Mouse (Mus musculus) liver, postnatal 0 days (tissue): ENCODE data around the gene Wwox. TPM values are rescaled to one million over a fixed set of nuclear protein-coding genes. Genes with fewer than 3 reads are reported as not detected.

Source experiments
- ATAC-seq: fragments of 200-750 bp; cut with Nextera tagmentation; 2 replicates; pipeline ENCODE4 v1.8.0; 2017; ENCODE audit warnings: mild to moderate bottlenecking, moderate library complexity
- DNase-seq: peaks from one replicate; pipeline ENCODE4 v3.0.0-alpha.2; 2016
- H3K27ac ChIP-seq: fragments of 300-500 bp; sonication (generic); 2 replicates; pipeline ENCODE4 v1.5.1; 2014; ENCODE audit warnings: antibody characterized with exemption, moderate library complexity, mild to moderate bottlenecking, low read depth
- H3K27me3 ChIP-seq: fragments of 300-500 bp; sonication (generic); 2 replicates; pipeline ENCODE4 v1.6.1; 2014; ENCODE audit warnings: low read length, control low read depth, mixed read lengths; ENCODE audit not compliant: insufficient read depth
- H3K36me3 ChIP-seq: fragments of 300-500 bp; sonication (generic); replicated peaks from 2 replicates; pipeline ENCODE4 v1.6.1; 2014; ENCODE audit warnings: mild to moderate bottlenecking, control low read depth, low read length, moderate library complexity, mixed read lengths; ENCODE audit not compliant: insufficient read depth
- H3K4me1 ChIP-seq: fragments of 300-500 bp; sonication (generic); 2 replicates; pipeline ENCODE4 v1.6.1; 2014; ENCODE audit warnings: antibody characterized with exemption, mild to moderate bottlenecking, control low read depth; ENCODE audit not compliant: insufficient read depth
- H3K4me2 ChIP-seq: fragments of 300-500 bp; sonication (generic); 2 replicates; pipeline ENCODE4 v1.6.1; 2014; ENCODE audit warnings: low read depth, mild to moderate bottlenecking, low read length, moderate library complexity, mixed read lengths
- H3K4me3 ChIP-seq: fragments of 300-500 bp; sonication (generic); 2 replicates; pipeline ENCODE4 v1.5.1; 2014; ENCODE audit warnings: low read depth, low read length
- H3K9ac ChIP-seq: fragments of 300-500 bp; sonication (generic); replicated peaks from 2 replicates; pipeline ENCODE4 v1.6.1; 2014; ENCODE audit warnings: mild to moderate bottlenecking, moderate library complexity
- H3K9me3 ChIP-seq: fragments of 300-500 bp; sonication (generic); 2 replicates; pipeline ENCODE4 v1.6.1; 2016; ENCODE audit warnings: mild to moderate bottlenecking, control low read depth, low read length, mixed read lengths
- CTCF ChIP-seq: sonication (generic); IDR thresholded peaks from 2 replicates; pipeline ENCODE4 v1.5.1; 2016; ENCODE audit warnings: antibody characterized with exemption, low read depth
- EP300 ChIP-seq: IDR thresholded peaks from 2 replicates; pipeline ENCODE4 v1.6.1; 2016; ENCODE audit warnings: antibody characterized with exemption, low read depth, mild to moderate bottlenecking
- WGBS: fragments of 180-500 bp; shearing (Covaris S2); extraction: QIAGEN DNeasy Blood & Tissue Kit; methylation state at CpG from one replicate; pipeline ENCODE4 v1.1.7; 2014; ENCODE audit not compliant: insufficient replicate concordance; 5-methylcytosine and 5-hydroxymethylcytosine counted together
- polyA plus RNA-seq: library from polyadenylated mRNA; unstranded; fragments of >200 nt; fragmentation: Nextera tagmentation; extraction: Ambion mirVana; gene quantifications from 2 replicates; pipeline ENCODE4 v1.2.1, GENCODE M21; 2015

Gene Wwox
- polyA plus RNA-seq, 1 experiment from 2014 or later: 3.9 TPM

- H3K4me3 ChIP-seq: no peak overlapping the region
Measured at GRCm38 (mm10) chr8:114776696-114777095, 337.2 kb downstream of the Wwox start.

DNA sequence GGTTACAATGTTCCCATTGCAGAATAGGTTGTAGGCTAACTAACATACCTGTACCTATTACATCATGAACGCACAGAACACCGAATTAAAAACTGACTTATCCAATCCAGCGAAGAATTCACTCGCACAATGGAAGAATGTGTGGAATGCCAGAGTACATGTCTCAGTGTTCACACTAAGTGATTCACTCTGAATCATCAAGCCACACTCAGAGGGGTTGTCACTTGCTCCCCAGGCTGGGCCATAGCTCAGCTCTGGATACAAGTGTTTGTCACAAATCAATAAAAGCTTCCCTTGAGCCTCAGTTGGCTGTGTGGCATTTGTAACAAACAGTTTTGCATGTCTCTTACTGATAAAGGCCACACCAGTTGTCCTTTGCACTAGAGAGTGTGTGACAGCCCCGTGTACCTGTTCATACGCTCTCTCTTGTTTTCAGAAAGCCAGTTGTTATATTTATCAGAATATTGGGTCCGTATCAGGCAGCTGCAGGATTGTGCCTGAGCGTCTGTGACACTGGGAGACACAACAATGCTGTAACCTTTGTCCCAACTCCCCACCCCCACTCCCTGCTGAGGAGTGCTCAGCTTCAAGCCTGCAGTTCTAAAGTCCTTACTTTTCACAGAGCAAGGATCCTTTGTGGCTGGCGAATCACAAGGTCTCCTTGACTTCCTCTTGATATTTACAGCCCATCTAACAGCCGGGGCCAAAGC, 338.0 kb downstream of the Wwox start:
- ATAC-seq (0 out of 2 replicates have a peak, but pooled peaks have one; percentile 8), DNase-seq (no peak)
- Histone ChIP-seq H3K9me3 (no peaks in the 10 kb centered on the region), H3K36me3 (no peaks in the 10 kb centered on the region), H3K4me3 (no peak overlapping the region), H3K9ac (no peak overlapping the region), H3K4me1 (peaks cover 4% of the 10 kb centered on the region), H3K27me3 (no peaks in the 10 kb centered on the region), H3K4me2 (no peak overlapping the region), H3K27ac (no peak overlapping the region)
- no peak for TF ChIP-seq EP300
- TF ChIP-seq CTCF: no peak
- WGBS: 49% methylated on average over 10 of the region's 10 CpGs

More at GRCm38 (mm10) chr8:114776696-114777095, 337.2 kb downstream of the Wwox start:
- ATAC-seq (no peak), DNase-seq (no peak)
- H3K4me2 ChIP-seq: no peak overlapping the region
- TF ChIP-seq CTCF: no peak
- TF ChIP-seq EP300: no peak
- H3K9ac ChIP-seq: no peak overlapping the region
- no peaks in the 10 kb centered on the region for H3K36me3 ChIP-seq
- peaks cover 4% of the 10 kb centered on the region for H3K4me1 ChIP-seq
- 68% methylated on average over 9 of the region's 9 CpGs for WGBS
- H3K27ac ChIP-seq: no peak overlapping the region
- H3K9me3 ChIP-seq: no peaks in the 10 kb centered on the region
- H3K27me3 ChIP-seq: no peaks in the 10 kb centered on the region

DNA sequence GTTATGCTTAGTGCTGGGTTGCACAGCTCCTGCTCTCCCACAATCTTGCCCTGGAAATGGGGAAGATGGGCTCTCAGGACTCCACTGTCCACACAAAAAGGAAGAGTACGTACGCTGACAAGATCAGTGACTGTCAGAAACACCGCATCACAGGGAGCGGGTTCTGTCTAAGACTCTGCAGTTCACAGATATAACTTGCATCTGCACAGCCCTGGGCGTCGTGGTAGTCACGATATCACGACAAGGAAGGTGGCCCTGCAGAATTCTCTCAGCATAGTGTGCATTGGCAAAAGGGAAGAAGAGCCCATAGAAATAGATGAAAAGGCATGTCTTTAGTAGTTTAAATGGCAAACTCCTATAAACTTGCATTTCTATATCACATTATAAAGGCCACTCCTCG, 339.5 kb downstream of the Wwox start:
- no peaks in the 10 kb centered on the region for H3K27me3 ChIP-seq
- no peak overlapping the region for H3K27ac ChIP-seq
- H3K9ac ChIP-seq: no peak overlapping the region
- peaks cover 4% of the 10 kb centered on the region for H3K4me1 ChIP-seq
- no peaks in the 10 kb centered on the region for H3K9me3 ChIP-seq
- TF ChIP-seq EP300 (no peak), CTCF (no peak)
- no peak overlapping the region for H3K4me2 ChIP-seq
- 64% methylated on average over 9 of the region's 9 CpGs for WGBS
- DNase-seq: no peak
- no peak for ATAC-seq
- H3K4me3 ChIP-seq: no peak overlapping the region
- H3K36me3 ChIP-seq: no peaks in the 10 kb centered on the region

DNA sequence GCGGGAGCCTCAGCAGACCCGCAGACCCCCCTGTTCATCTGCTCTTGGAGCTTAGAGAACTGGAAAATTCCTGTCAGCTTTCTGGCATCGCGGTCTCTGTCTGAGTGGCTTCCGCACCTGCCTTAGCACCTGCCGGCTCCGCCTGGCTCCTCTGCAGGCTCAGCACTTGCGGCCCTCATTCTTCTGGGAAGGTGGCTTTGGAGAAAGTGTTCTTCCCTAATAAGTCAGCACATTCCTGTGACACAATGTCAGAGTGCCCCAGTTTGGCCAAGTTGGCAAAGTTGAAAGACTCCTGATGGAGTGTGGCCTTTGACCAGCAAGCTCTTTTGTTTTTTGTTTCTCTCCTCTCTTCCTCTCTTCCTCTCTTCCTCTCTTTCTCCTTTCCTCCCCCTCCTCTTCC, 343.9 kb downstream of the Wwox start:
- H3K36me3 ChIP-seq: no peaks in the 10 kb centered on the region
- no peak overlapping the region for H3K4me3 ChIP-seq
- ATAC-seq: no peak
- TF ChIP-seq EP300 (no peak), CTCF (no peak)
- no peak overlapping the region for H3K9ac ChIP-seq
- H3K27me3 ChIP-seq: no peaks in the 10 kb centered on the region
- DNase-seq: no peak
- no peaks in the 10 kb centered on the region for H3K4me1 ChIP-seq
- H3K27ac ChIP-seq: no peak overlapping the region
- H3K9me3 ChIP-seq: no peaks in the 10 kb centered on the region
- no peak overlapping the region for H3K4me2 ChIP-seq
- 83% methylated on average over 8 of the region's 8 CpGs for WGBS

DNA sequence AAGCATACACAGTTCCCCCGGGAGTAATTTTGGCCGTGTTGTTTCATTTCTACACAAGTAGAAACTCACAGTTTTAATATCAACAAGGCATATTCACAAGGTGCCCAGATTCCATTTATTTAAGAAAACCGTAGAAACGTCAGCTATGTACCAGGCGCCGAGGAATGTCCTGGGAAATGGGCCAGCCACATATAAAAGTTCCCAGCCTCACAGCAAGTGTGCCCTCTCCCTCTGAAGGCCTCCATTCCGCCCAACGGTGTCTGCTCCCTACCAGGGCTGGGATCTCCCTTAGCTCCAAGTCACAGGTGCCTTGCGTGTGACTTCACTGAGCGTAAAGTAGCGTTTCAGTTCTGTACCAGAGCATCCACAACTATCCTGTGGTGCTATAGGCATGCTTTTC, 346.4 kb downstream of the Wwox start:
- TF ChIP-seq EP300 (no peak), CTCF (no peak)
- Histone ChIP-seq H3K4me3 (no peak overlapping the region), H3K9me3 (no peaks in the 10 kb centered on the region), H3K27ac (no peak overlapping the region), H3K4me1 (no peaks in the 10 kb centered on the region), H3K4me2 (no peak overlapping the region), H3K36me3 (no peaks in the 10 kb centered on the region), H3K27me3 (no peaks in the 10 kb centered on the region), H3K9ac (no peak overlapping the region)
- DNase-seq: no peak
- ATAC-seq: no peak
- 85% methylated on average over 11 of the region's 11 CpGs for WGBS

DNA sequence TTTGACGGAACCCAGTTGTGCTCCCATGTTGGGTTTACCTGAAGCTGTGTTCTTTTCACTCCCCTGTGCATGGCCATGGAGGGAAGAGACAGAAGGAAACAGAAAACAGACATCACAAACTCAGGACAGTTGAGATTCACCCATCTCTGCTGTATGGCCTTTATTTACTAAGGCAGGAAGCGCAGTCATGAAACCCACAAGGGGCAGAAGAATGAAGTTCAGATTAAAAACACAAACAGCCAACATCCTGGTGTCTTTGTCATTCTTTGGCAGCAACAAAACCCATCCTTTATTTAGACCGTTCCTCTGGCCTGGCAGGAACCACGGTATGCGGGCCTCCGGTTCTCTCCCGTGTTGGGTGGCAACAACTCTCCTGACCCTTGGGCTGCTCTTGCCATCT, 350.2 kb downstream of the Wwox start:
- Histone ChIP-seq H3K9ac (no peak overlapping the region), H3K36me3 (no peaks in the 10 kb centered on the region), H3K4me3 (no peak overlapping the region), H3K27me3 (no peaks in the 10 kb centered on the region), H3K4me2 (no peak overlapping the region), H3K9me3 (no peaks in the 10 kb centered on the region), H3K27ac (no peak overlapping the region), H3K4me1 (no peaks in the 10 kb centered on the region)
- ATAC-seq (no peak), DNase-seq (no peak)
- 74% methylated on average over 7 of the region's 7 CpGs for WGBS
- TF ChIP-seq EP300 (no peak), CTCF (no peak)

DNA sequence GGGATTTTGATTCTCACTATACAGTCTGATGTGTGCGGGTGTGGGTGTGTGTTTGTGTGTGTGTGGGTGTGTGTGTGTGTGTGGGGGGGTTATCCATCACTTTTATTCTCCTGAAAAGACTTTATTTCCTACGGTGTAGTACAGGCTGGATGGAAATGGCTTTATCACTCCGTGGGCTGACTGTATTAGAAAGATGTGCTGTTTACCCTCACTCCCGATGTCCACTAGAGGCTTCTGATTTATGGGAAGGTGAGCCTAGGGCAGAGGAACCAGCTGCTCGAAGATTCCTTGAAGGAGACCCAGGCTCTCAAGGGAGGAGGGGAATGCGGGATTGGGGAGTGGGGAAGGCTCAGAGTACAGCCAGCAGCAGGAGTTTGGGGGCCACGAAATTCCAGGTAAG, 351.3 kb downstream of the Wwox start:
- Histone ChIP-seq H3K27ac (no peak overlapping the region), H3K4me2 (no peak overlapping the region), H3K9me3 (no peaks in the 10 kb centered on the region), H3K36me3 (no peaks in the 10 kb centered on the region), H3K4me1 (no peaks in the 10 kb centered on the region), H3K9ac (no peak overlapping the region), H3K27me3 (no peaks in the 10 kb centered on the region), H3K4me3 (no peak overlapping the region)
- 77% methylated on average over 7 of the region's 7 CpGs for WGBS
- ATAC-seq: no peak
- no peak for DNase-seq
- TF ChIP-seq EP300 (no peak), CTCF (no peak)
